Mouse (Mus musculus) cortical plate, adult 2 months (tissue): Measurements from ENCODE around the gene Ulk3.

Source experiments
- CTCF ChIP-seq: fragments of 200-500 bp; IDR thresholded peaks from 2 replicates; pipeline ENCODE4 v1.5.1; 2011; ENCODE audit warnings: mild to moderate bottlenecking, control low read depth, low read length; ENCODE audit not compliant: insufficient read depth; ENCODE audit errors: extremely low read depth
- POLR2A ChIP-seq: fragments of 200-500 bp; IDR thresholded peaks from 2 replicates; pipeline ENCODE4 v1.6.1; 2011; ENCODE audit warnings: mild to moderate bottlenecking, low read length, control low read depth; ENCODE audit not compliant: insufficient read depth; ENCODE audit errors: extremely low read depth

DNA sequence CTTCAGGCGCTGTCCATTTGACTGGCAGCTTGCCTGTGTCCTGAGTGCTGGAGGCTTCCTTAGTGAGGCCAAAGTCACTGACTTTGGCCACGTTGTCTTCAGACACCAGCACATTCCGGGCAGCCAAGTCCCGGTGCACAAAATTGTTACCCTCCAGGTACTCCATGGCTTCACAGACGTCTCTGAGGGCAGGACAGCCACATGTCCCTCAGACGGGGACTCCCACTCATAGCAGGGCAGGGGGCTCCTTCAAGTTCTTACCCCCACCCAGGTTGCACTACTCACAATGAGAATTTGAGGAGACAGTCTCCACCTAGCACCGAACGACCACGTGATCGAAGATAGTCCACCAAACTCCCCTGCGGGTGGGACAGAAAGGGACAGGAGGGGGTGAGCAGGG lies 38.6 kb downstream of the Ulk3 start:
- no peak for TF ChIP-seq POLR2A
- TF ChIP-seq CTCF, result no peak
